In the genomic region with DNA sequence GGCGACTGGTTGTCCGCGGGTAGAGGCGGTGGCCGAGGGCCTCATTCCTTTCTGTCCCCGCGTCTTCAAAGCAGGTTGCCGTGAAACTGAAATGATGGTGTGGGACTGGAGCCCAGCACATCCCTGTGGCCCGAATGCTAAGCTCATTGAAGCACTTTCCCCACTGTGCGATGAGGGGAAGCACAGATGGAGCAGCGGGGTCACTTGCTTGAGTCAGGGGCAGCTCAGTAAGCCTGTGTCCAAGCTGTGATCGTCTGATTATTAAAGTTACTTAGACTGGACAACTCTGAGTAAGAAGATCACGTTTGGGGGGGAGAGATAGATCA, we compare ENCODE assay signal across 8 mouse cellular contexts. TPM values are rescaled to one million over a fixed set of nuclear protein-coding genes. Genes with fewer than 3 reads are reported as not detected.
A peak's percentile ranks its signal among the peaks of the same experiment; 100 is the strongest.
DNase-seq lines count a peak whose midpoint lies in the region; ATAC-seq and TF ChIP-seq lines count a peak whose summit lies in the region.

No protein-coding gene starts in this region.

- peaks cover 11% of the 10 kb centered on the region; the same call in 1 of the 2 replicates for H3K36me3 ChIP-seq in embryonic facial prominence, embryonic 12.5 days
- H3K36me3 ChIP-seq in intestine, embryonic 15.5 days, result no peaks in the 10 kb centered on the region
- peaks cover 10% of the 10 kb centered on the region for H3K36me3 ChIP-seq in neural tube, embryonic 12.5 days

- H3K4me1 ChIP-seq in lung, adult 2 months (ENCODE audit: control insufficient read depth, insufficient read depth, low read length), result peaks cover 2% of the 10 kb centered on the region; the same call in 1 of the 2 replicates
- H3K4me1 ChIP-seq in embryonic facial prominence, embryonic 12.5 days, result peaks cover 16% of the 10 kb centered on the region
- peaks cover 33% of the 10 kb centered on the region for H3K4me1 ChIP-seq in intestine, embryonic 15.5 days (replicated peaks)
- peaks cover 27% of the 10 kb centered on the region for H3K4me1 ChIP-seq in neural tube, embryonic 12.5 days

- peak; percentile 19; the same call in 1 of the 2 replicates for ATAC-seq in embryonic facial prominence, embryonic 12.5 days (ENCODE audit: insufficient number of reproducible peaks, insufficient read depth, low FRiP score, low TSS enrichment)
- ATAC-seq in intestine, embryonic 15.5 days, result peak; percentile 29; the same call in 1 of the 2 replicates
- ATAC-seq in neural tube, embryonic 12.5 days (ENCODE audit: low FRiP score, low read depth), result no peak

- H3K4me2 ChIP-seq in embryonic facial prominence, embryonic 12.5 days (replicated peaks), result peak overlapping the region; percentile 84
- H3K4me2 ChIP-seq in intestine, embryonic 15.5 days (replicated peaks), result peak overlapping the region; percentile 89
- H3K4me2 ChIP-seq in neural tube, embryonic 12.5 days (replicated peaks), result peak overlapping the region; percentile 92

- DNase-seq in lung, adult 2 months, result no peak
- DNase-seq in lung, postnatal 10 days, result no peak
- DNase-seq in gastrocnemius, postnatal 25 days, result no peak
- no peak for DNase-seq in left cerebral cortex, postnatal 36 days (ENCODE audit: low spot score in 2 of 2)
- no peak for DNase-seq in ovary, postnatal 10 days (ENCODE audit: low spot score)

- WGBS in lung, adult 2 months, result under 1% methylated on average over 13 of the region's 13 CpGs
- under 1% methylated on average over 13 of the region's 13 CpGs for WGBS in embryonic facial prominence, embryonic 12.5 days
- WGBS in intestine, embryonic 15.5 days, result 2% methylated on average over 13 of the region's 13 CpGs
- under 1% methylated on average over 13 of the region's 13 CpGs for WGBS in neural tube, embryonic 12.5 days

- TF ChIP-seq CTCF in lung, adult 2 months (IDR thresholded peaks at IDR 0.05; ENCODE audit: insufficient read depth, low read length), result no peak

- peak overlapping the region; percentile 74 for H3K4me3 ChIP-seq in lung, adult 2 months (replicated peaks; ENCODE audit: extremely low read depth, low read depth, low read length)
- H3K4me3 ChIP-seq in embryonic facial prominence, embryonic 12.5 days, result peak overlapping the region; percentile 57
- H3K4me3 ChIP-seq in intestine, embryonic 15.5 days (replicated peaks), result peak overlapping the region; percentile 61
- H3K4me3 ChIP-seq in neural tube, embryonic 12.5 days, result peak overlapping the region; percentile 56

- no peaks in the 10 kb centered on the region for H3K27me3 ChIP-seq in embryonic facial prominence, embryonic 12.5 days
- H3K27me3 ChIP-seq in intestine, embryonic 15.5 days (replicated peaks), result no peaks in the 10 kb centered on the region
- H3K27me3 ChIP-seq in neural tube, embryonic 12.5 days (replicated peaks), result no peaks in the 10 kb centered on the region

- H3K27ac ChIP-seq in embryonic facial prominence, embryonic 12.5 days, result no peak overlapping the region
- H3K27ac ChIP-seq in intestine, embryonic 15.5 days, result no peak overlapping the region
- H3K27ac ChIP-seq in neural tube, embryonic 12.5 days, result no peak overlapping the region

- intact Hi-C loops in left cerebral cortex, postnatal 36 days (cut with DNase I), result loop anchor here (2.0 kb wide), 2 partner anchors 57 to 69 kb away; partner anchors contain the start of genes Nudt3 and RPS10-NUDT3

- peak overlapping the region; percentile 57 for H3K9ac ChIP-seq in embryonic facial prominence, embryonic 12.5 days
- H3K9ac ChIP-seq in intestine, embryonic 15.5 days, result peak overlapping the region; percentile 66
- peak overlapping the region; percentile 67 for H3K9ac ChIP-seq in neural tube, embryonic 12.5 days

- TF ChIP-seq POLR2A in lung, adult 2 months (IDR thresholded peaks at IDR 0.05; ENCODE audit: borderline replicate concordance, extremely low read depth, low read depth, low read length), result peak; percentile 10; the same call in 1 of the 2 replicates

- no peaks in the 10 kb centered on the region for H3K9me3 ChIP-seq in embryonic facial prominence, embryonic 12.5 days
- no peaks in the 10 kb centered on the region for H3K9me3 ChIP-seq in intestine, embryonic 15.5 days
- no peaks in the 10 kb centered on the region for H3K9me3 ChIP-seq in neural tube, embryonic 12.5 days

RNA-seq across cellular contexts. Expression of gene AI413582, which starts 0.3 kb away (rescaled TPM):
- polyA plus RNA-seq in lung, adult 2 months (2012; rRNA removed), result 42.4 and 44.2 TPM in 2 replicates
- 18.2 and 20.3 TPM in 2 replicates for polyA plus RNA-seq in embryonic facial prominence, embryonic 12.5 days (2016; fragmentation: Nextera tagmentation; extraction: Ambion mirVana)
- polyA plus RNA-seq in intestine, embryonic 15.5 days (2015; fragmentation: Nextera tagmentation; extraction: Ambion mirVana), result 29.7 and 38.2 TPM in 2 replicates
- polyA plus RNA-seq in neural tube, embryonic 12.5 days (2016; fragmentation: Nextera tagmentation; extraction: Ambion mirVana), result 25.0 and 30.9 TPM in 2 replicates
- 1 to 10 TPM; 2.5 to 2.9 TPM for total RNA-seq in gastrocnemius, postnatal 25 days (2021)
- 10 to 100 TPM; 85.5 to 94.2 TPM for total RNA-seq in left cerebral cortex, postnatal 36 days (2021)

RNA-seq across cellular contexts. Expression of gene Hmga1, which starts 9.6 kb away (rescaled TPM):
- 57.9 and 73.2 TPM in 2 replicates for polyA plus RNA-seq in lung, adult 2 months (2012; rRNA removed)
- polyA plus RNA-seq in embryonic facial prominence, embryonic 12.5 days (2016; fragmentation: Nextera tagmentation; extraction: Ambion mirVana), result 236 and 247 TPM in 2 replicates
- 298 and 307 TPM in 2 replicates for polyA plus RNA-seq in intestine, embryonic 15.5 days (2015; fragmentation: Nextera tagmentation; extraction: Ambion mirVana)
- polyA plus RNA-seq in neural tube, embryonic 12.5 days (2016; fragmentation: Nextera tagmentation; extraction: Ambion mirVana), result 196 and 214 TPM in 2 replicates
- total RNA-seq in gastrocnemius, postnatal 25 days (2021), result 10 to 100 TPM; 24.6 to 24.7 TPM
- 10 to 100 TPM; 55.3 to 58.7 TPM for total RNA-seq in left cerebral cortex, postnatal 36 days (2021)

RNA-seq across cellular contexts. Expression of gene Grm4, which starts 44.7 kb away (rescaled TPM):
- polyA plus RNA-seq in lung, adult 2 months (2012; rRNA removed), result 1.1 TPM in 2 replicates
- 0.68 and 0.73 TPM in 2 replicates for polyA plus RNA-seq in embryonic facial prominence, embryonic 12.5 days (2016; fragmentation: Nextera tagmentation; extraction: Ambion mirVana)
- polyA plus RNA-seq in intestine, embryonic 15.5 days (2015; fragmentation: Nextera tagmentation; extraction: Ambion mirVana), result 0.28 and 0.29 TPM in 2 replicates
- polyA plus RNA-seq in neural tube, embryonic 12.5 days (2016; fragmentation: Nextera tagmentation; extraction: Ambion mirVana), result 2.7 and 3.4 TPM in 2 replicates
- under 1 TPM; 0.08 to 0.24 TPM for total RNA-seq in gastrocnemius, postnatal 25 days (2021)
- 10 to 100 TPM; 23.0 to 27.0 TPM for total RNA-seq in left cerebral cortex, postnatal 36 days (2021)

RNA-seq across cellular contexts. Expression of gene Nudt3, which starts 57.4 kb away (rescaled TPM):
- polyA plus RNA-seq in lung, adult 2 months (2012; rRNA removed), result 60.4 and 62.8 TPM in 2 replicates
- 135 and 137 TPM in 2 replicates for polyA plus RNA-seq in embryonic facial prominence, embryonic 12.5 days (2016; fragmentation: Nextera tagmentation; extraction: Ambion mirVana)
- 71.2 and 71.7 TPM in 2 replicates for polyA plus RNA-seq in intestine, embryonic 15.5 days (2015; fragmentation: Nextera tagmentation; extraction: Ambion mirVana)
- polyA plus RNA-seq in neural tube, embryonic 12.5 days (2016; fragmentation: Nextera tagmentation; extraction: Ambion mirVana), result 213 and 227 TPM in 2 replicates
- total RNA-seq in gastrocnemius, postnatal 25 days (2021), result 100 to 1,000 TPM; 201 to 245 TPM
- 100 to 1,000 TPM; 511 to 604 TPM for total RNA-seq in left cerebral cortex, postnatal 36 days (2021)
